Comparison of ENCODE assay signal across 16 mouse cellular contexts in the genomic region with DNA sequence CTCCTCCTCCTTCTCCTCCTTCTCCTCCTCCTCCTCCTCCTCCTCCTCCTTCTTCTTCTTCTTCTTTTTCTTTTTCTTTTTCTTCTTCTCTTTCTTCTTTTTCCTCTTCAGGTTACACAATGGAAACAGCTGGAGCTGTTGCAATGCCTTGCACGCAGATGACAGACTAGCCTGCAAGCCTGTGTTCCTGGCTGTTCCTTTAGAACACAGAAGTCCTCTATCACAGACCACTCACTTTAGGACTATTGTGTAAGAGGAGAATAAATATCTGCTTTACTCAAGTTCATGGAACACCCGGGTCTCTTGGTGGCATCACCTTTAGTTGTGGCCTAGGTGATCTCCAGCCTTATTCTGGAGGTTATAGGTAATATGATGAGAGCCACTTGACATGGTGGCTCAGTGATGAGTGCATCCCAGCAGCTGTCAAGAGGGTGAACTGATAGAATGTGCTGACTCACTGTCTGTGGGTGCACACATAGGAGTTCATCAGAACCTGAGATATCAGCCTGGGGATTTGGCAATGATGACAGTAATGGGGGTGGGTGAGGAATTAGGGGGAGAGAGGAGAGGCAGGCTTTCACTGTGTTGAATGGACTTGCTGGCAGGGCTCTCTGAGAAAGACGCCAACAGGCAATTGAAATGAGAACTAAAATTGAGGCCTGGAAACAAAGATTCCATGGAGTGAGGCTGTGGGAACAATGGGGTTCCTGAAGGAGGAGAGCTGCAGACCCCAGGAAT.
DNase-seq lines count a peak whose midpoint lies in the region; ATAC-seq lines count a peak whose summit lies in the region.
"Had no signal": no experiment of that assay in that cellular context is flagged by ENCODE, and none has a peak within 500 bp of the region (broad histone marks: within the 10 kb centered on the region; RNA-seq: fewer than 3 reads in every experiment).

No protein-coding gene starts in this region.

- no peaks in the 10 kb centered on the region for H3K27me3 ChIP-seq in forebrain, embryonic 15.5 days
- no peaks in the 10 kb centered on the region for H3K27me3 ChIP-seq in forebrain, embryonic 12.5 days

- no peaks in the 10 kb centered on the region for H3K9me3 ChIP-seq in forebrain, embryonic 15.5 days
- no peaks in the 10 kb centered on the region for H3K9me3 ChIP-seq in forebrain, embryonic 12.5 days
- H3K9me3 ChIP-seq: embryonic facial prominence, embryonic 10.5 days had no signal

- H3K27ac ChIP-seq in forebrain, embryonic 15.5 days (replicated peaks) = no peak overlapping the region
- H3K27ac ChIP-seq in forebrain, embryonic 12.5 days = no peak overlapping the region
- H3K27ac ChIP-seq: embryonic facial prominence, embryonic 10.5 days; left cerebral cortex, adult 2 months; liver, embryonic 14.5 days had no signal

- intact Hi-C loops in left cerebral cortex, postnatal 4 days (cut with DNase I) = no loop called here

- no peaks in the 10 kb centered on the region for H3K36me3 ChIP-seq in forebrain, embryonic 15.5 days
- H3K36me3 ChIP-seq in forebrain, embryonic 12.5 days (replicated peaks) = no peaks in the 10 kb centered on the region
- H3K36me3 ChIP-seq: embryonic facial prominence, embryonic 10.5 days had no signal

- H3K4me3 ChIP-seq in forebrain, embryonic 15.5 days = no peak overlapping the region
- no peak overlapping the region for H3K4me3 ChIP-seq in forebrain, embryonic 12.5 days (replicated peaks)
- H3K4me3 ChIP-seq: embryonic facial prominence, embryonic 10.5 days; left cerebral cortex, adult 2 months had no signal

- 45% methylated on average over 3 of the region's 3 CpGs for WGBS in forebrain, embryonic 15.5 days
- WGBS in forebrain, embryonic 12.5 days = 57% methylated on average over 3 of the region's 3 CpGs

- no peak overlapping the region for H3K9ac ChIP-seq in forebrain, embryonic 15.5 days (replicated peaks)
- no peak overlapping the region for H3K9ac ChIP-seq in forebrain, embryonic 12.5 days
- H3K9ac ChIP-seq: liver, embryonic 14.5 days had no signal

- ATAC-seq in forebrain, embryonic 15.5 days (replicated peaks) = 0 out of 2 replicates have a peak, but pooled peaks have one; percentile 43
- no peak for ATAC-seq in forebrain, embryonic 12.5 days (ENCODE audit: low FRiP score)
- peak; percentile 77 for ATAC-seq in granulocyte monocyte progenitor cell, adult 5-6 weeks (replicated peaks; ENCODE audit: poor library complexity, severe bottlenecking)

- 0 out of 2 replicates have a peak, but pooled peaks cover 3% of the 10 kb centered on the region for H3K4me1 ChIP-seq in forebrain, embryonic 15.5 days
- peaks cover 7% of the 10 kb centered on the region; the same call in 1 of the 2 replicates for H3K4me1 ChIP-seq in forebrain, embryonic 12.5 days

- H3K4me2 ChIP-seq in forebrain, embryonic 15.5 days (replicated peaks) = no peak overlapping the region
- H3K4me2 ChIP-seq in forebrain, embryonic 12.5 days = no peak overlapping the region

- peak; percentile 13 for DNase-seq in left cerebral cortex, adult 11 months (ENCODE audit: low spot score)
- no peak for DNase-seq in left cerebral cortex, postnatal 4 days
- DNase-seq in lung, postnatal 14 days = peak; percentile 34
- DNase-seq in thymus, postnatal 10 days (ENCODE audit: low spot score in 2 of 2) = no peak
- DNase-seq in T-cell, adult 2 months (ENCODE audit: low spot score) = no peak
- DNase-seq: adrenal gland, postnatal 14 days; B cell, adult 2 months; cerebellum, adult 11 months; kidney, adult 11 months; midbrain, embryonic 14.5 days had no signal

Comparison
In these comparisons a context has a peak if more than half of its experiments do, and no peak if none do; other contexts are left out.
1. DNase-seq: peak in left cerebral cortex, adult 11 months (single experiment) and lung, postnatal 14 days (single experiment); none in left cerebral cortex, postnatal 4 days (single experiment), thymus, postnatal 10 days (0 of 2) and T-cell, adult 2 months (single experiment).